Mouse (Mus musculus) urinary bladder, postnatal 14 days (tissue): Measurements from ENCODE around the gene Odf4.
"Not testable (repeated sequence)": the region's sequence is repeated elsewhere in the genome, so short reads cannot be mapped to it uniquely, and the experiment has no call there.

Experiments
- DNase-seq: peaks from one replicate; pipeline ENCODE4 v3.0.0; 2021; ENCODE audit warnings: low spot score

Gene Odf4

GRCm38 (mm10) chr11:68946806-68947440 is 20.0 kb upstream of the Odf4 start:
- no peak for DNase-seq

- DNase-seq: no peak
Observed at GRCm38 (mm10) chr11:68946001-68946400, 19.1 kb upstream of the Odf4 start.

GRCm38 (mm10) chr11:68945245-68945644 is 18.4 kb upstream of the Odf4 start:
- no peak for DNase-seq

- no peak for DNase-seq
Observed at GRCm38 (mm10) chr11:68942731-68943130, 15.8 kb upstream of the Odf4 start.

GRCm38 (mm10) chr11:68940516-68940915 is 13.6 kb upstream of the Odf4 start:
- DNase-seq: no peak

GRCm38 (mm10) chr11:68939451-68940304 is 12.8 kb upstream of the Odf4 start:
- DNase-seq: peak; percentile 88

GRCm38 (mm10) chr11:68936951-68937350 is 10.1 kb upstream of the Odf4 start:
- DNase-seq: not testable (repeated sequence)

GRCm38 (mm10) chr11:68933885-68934507 is 7.1 kb upstream of the Odf4 start:
- DNase-seq: no peak

GRCm38 (mm10) chr11:68929947-68930346 is 3.1 kb upstream of the Odf4 start:
- DNase-seq: no peak

- no peak for DNase-seq
Observed at GRCm38 (mm10) chr11:68924749-68925148, 2.1 kb downstream of the Odf4 start.

GRCm38 (mm10) chr11:68923191-68923590 is 3.7 kb downstream of the Odf4 start:
- DNase-seq: no peak

GRCm38 (mm10) chr11:68914566-68914965 is 12.3 kb downstream of the Odf4 start:
- no peak for DNase-seq

GRCm38 (mm10) chr11:68911531-68912177 is 15.2 kb downstream of the Odf4 start:
- no peak for DNase-seq

- DNase-seq: no peak
Observed at GRCm38 (mm10) chr11:68908846-68909503, 17.9 kb downstream of the Odf4 start.

GRCm38 (mm10) chr11:68907251-68907650 is 19.6 kb downstream of the Odf4 start:
- no peak for DNase-seq

GRCm38 (mm10) chr11:68906461-68906790 is 20.5 kb downstream of the Odf4 start:
- no peak for DNase-seq

GRCm38 (mm10) chr11:68905665-68906460 is 21.0 kb downstream of the Odf4 start:
- no peak for DNase-seq

- DNase-seq: no peak
Observed at GRCm38 (mm10) chr11:68905138-68905531, 21.7 kb downstream of the Odf4 start.

- peak; percentile 77 for DNase-seq
Observed at GRCm38 (mm10) chr11:68904375-68905137, 22.3 kb downstream of the Odf4 start.

- DNase-seq: no peak
Observed at GRCm38 (mm10) chr11:68903775-68904174, 23.1 kb downstream of the Odf4 start.
